Mouse (Mus musculus): ENCODE measurements around the gene Acad9. TPM values are rescaled to one million over a fixed set of nuclear protein-coding genes. Genes with fewer than 3 reads are reported as not detected.
"Not testable (repeated sequence)": the region's sequence is repeated elsewhere in the genome, so short reads cannot be mapped to it uniquely, and the experiment has no call there.

Gene Acad9
- total RNA-seq, 4 experiments from 2014 or later = 41.3 to 55.1 (median 46.4) TPM

DNA sequence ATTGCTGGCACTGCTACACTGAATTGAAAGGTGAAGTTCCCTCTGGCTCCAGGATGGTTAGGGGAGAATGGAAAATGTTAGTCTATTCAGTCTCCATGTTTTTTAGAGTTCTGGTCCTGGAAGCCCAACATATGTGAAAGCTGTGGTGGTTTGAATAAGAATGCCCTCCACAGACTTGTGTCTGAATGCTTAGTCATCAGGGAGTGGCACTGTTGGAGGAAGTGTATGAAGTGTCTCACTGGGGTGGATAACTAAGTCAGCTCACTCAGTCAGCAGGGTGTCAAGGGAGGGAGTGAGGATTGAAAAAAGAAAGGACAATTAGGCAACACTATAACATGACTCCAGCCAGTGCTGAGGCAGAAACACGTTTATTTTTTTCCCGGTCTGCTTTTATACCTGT is 29.6 kb downstream of the Acad9 start:
- DNase-seq = no peak

DNA sequence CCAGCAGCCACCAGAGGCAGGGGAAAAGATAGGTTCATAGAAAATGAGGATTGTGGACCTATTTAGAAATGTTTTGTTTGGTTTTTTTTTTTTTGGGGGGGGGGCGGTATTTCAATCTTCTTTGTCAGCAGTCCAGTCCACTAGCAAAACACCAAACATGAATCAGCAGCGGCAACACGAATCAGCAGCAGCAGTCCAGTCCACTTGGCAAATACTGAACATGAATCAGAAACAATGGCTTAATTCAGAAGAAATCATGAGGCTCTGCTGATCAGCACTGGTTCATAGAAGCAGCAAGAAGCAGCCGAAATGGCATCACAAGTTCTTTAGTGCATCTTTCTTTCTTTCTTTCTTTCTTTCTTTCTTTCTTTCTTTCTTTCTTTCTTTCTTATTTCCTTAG is 50.3 kb downstream of the Acad9 start:
- DNase-seq = no peak

DNA sequence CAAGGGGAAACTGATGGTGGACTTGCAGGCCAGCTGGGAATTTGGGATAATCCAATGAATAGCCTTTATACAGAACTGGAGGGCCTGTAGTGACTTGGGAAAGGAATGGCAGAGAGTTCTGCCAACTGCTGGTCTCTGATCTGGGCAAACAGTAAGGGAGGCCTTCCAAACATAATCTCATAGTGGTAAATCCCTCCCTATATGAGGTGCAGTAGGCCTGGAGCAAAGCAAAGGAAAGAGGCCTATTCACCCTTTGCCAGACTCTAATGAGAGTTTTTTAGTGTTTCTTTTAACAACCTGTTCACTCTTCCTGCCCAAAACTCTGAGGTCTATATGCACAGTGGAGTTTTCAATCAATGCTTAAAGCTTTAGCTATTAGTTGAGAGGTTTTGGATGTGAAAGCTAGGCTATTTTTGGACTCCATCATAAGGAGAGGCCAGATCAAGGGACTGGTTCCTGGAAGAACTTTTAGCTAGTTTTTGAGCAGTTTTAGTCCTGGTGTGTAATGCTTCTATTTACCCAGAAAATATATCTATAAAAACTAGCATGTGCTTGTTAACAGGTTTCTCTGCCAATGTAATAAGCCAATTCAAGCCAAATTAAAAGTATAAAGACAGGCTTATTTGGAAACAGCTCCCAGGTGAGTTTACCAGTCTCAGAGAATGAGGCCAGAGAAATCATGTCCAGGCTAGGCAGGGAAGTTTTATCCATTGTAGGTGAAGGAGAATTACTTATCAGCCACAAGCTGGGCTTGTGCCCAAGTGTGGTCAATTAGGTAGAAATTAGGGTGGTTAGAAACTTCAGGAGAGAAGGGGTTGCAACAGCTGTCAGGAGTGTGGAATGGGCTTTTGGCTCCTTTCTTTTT is 54.1 kb downstream of the Acad9 start:
- DNase-seq = no peak

DNA sequence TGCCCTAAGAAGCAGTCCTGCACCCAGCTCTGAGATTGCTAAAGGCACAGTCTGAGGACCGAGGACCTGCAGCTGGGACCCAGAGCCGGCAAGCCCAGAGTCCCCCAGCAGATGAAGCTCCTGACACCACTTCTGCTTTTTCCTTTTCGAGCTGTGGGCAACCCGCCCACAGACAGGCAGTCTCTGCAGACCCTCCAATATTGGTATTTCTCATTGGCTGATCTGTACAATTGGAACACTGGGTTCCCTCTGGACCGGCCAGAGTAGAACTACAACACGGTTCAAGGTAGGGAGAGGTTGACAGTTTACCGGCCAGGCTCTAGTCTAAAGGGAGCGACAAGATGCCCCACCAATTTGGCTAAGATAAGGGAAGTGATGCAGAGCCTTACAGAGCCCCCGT is 60.4 kb downstream of the Acad9 start:
- DNase-seq = not testable (repeated sequence)

DNA sequence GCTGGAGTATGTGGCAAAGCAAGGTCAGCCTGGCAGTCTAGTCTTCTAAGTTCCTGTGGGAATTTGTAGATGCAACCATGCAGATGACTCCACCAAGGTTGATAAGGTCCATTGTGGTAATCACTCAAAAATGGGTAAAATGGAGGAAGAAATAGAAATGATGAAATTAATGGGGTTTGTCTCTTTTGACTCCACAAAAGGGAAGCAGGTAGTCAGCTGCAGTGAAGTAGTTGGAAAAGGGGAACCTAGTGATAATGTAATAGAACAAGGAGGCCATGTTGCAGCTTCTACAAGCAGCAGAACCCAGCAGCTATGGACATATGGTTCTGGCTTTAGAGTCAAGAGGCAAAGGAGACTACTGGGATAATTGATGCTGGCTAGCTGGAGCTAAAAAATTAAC is 70.4 kb downstream of the Acad9 start:
- no peak for DNase-seq

DNA sequence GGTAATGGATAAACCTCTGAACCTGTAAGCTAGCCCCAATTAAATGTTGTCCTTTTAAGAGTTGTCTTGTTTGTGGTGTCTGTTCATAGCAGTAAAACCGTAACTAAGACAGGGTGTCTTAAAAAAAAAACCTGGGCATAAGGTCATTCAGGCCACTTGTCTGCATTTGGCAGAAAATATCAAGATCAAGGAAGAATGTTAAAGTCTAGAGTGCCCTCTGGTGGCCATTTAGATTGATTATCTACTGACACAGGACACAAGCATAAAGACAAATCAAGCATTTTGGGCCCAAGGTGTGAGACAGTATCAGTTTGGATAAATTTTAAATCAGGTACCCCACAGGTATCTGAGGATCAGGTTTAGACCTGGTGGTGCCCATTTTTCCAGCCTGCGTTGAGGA is 71.8 kb downstream of the Acad9 start:
- no peak for DNase-seq

DNA sequence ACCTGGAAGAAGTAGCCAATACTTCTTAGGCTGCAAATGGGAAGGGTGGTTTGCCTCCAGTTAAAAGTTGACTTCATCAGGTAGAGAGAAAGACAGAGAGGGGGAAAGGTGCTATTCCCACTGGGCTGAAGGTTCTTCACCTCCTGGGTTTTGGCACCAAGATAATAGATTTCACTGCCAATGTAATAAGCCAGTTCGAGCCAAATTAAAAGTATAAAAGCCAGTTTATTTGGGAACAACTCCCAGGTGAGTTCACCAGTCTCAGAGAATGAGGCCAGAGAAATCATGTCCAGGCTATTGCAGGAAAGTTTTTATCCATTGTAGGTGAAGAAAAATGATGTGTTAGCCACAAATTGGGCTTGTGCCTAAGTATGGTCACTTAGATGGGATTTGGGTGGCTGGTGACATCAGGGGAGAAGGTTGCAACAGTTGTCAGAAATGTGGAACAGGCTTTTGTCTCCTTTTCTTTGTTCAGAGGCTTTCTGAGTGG is 72.4 kb downstream of the Acad9 start:
- no peak for DNase-seq

DNA sequence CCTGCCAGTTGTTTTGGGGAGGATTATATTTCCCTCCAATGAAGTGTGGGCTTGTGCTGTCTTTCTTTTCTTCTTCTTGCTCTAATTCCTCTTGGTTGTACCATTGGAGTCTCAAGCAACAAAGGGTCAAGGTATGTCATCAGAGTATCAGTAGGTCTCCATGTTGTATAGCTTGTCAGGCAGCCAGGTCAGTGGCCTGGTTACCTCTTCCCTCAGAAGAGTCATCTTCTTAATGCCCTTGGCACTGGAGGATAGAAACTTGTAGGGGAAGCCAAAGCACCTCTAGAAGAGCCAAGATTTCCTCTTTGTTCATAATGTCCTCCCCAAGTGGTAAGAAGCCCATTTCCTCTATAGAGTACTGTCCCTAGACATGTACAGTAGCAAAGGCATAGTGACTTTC is 73.2 kb downstream of the Acad9 start:
- DNase-seq = no peak

Other genes with a start within 250 kb of the Acad9 start
- 10 to 100 TPM; 74.5 to 85.3 (median 77.8) TPM for gene Dcun1d1, start 128.5 kb upstream of the Acad9 start, total RNA-seq (2022)
- 100 to 1,000 TPM in 2 of 4 experiments, 10 to 100 TPM in 2; 86.4 to 114 (median 101) TPM for gene Mccc1, start 65.3 kb upstream of the Acad9 start, total RNA-seq (2022)
- gene Ccdc144b, start 12.4 kb upstream of the Acad9 start, total RNA-seq (2022) = under 1 TPM in 3 of 4 experiments, not detected in 1; 0.08 to 0.12 (median 0.10) TPM
- gene D3Ertd254e, start 85.0 kb downstream of the Acad9 start, total RNA-seq (2022) = 1 to 10 TPM; 7.2 to 10.0 (median 8.4) TPM
- gene Qrfpr, start 156.3 kb downstream of the Acad9 start, total RNA-seq (2022) = not detected

Data from adrenal gland, adult 8-10 months (tissue).